Mouse (Mus musculus) midbrain, embryonic 15.5 days (tissue): Measurements from ENCODE around the gene Ptbp1. TPM values are rescaled to one million over a fixed set of nuclear protein-coding genes. Genes with fewer than 3 reads are reported as not detected.

Source experiments
- ATAC-seq: fragments of 200-750 bp; cut with Nextera tagmentation; replicated peaks from 2 replicates; pipeline ENCODE4 v1.8.0; 2017; ENCODE audit warnings: moderate TSS enrichment
- H3K27ac ChIP-seq: fragments of 300-500 bp; sonication (generic); 2 replicates; pipeline ENCODE4 v1.5.1; 2015; ENCODE audit warnings: mild to moderate bottlenecking, inconsistent platforms
- H3K27me3 ChIP-seq: fragments of 300-500 bp; sonication (generic); replicated peaks from 2 replicates; pipeline ENCODE4 v1.6.1; 2015; ENCODE audit warnings: inconsistent platforms
- H3K36me3 ChIP-seq: fragments of 300-500 bp; sonication (generic); replicated peaks from 2 replicates; pipeline ENCODE4 v1.6.1; 2015; ENCODE audit warnings: inconsistent platforms
- H3K4me1 ChIP-seq: fragments of 300-500 bp; sonication (generic); 2 replicates; pipeline ENCODE4 v1.6.1; 2015; ENCODE audit warnings: inconsistent platforms
- H3K4me2 ChIP-seq: fragments of 300-500 bp; sonication (generic); 2 replicates; pipeline ENCODE4 v1.6.1; 2015; ENCODE audit warnings: inconsistent platforms, mild to moderate bottlenecking, moderate library complexity
- H3K4me3 ChIP-seq: fragments of 300-500 bp; sonication (generic); 2 replicates; pipeline ENCODE4 v1.5.1; 2015; ENCODE audit warnings: mild to moderate bottlenecking, inconsistent platforms
- H3K9ac ChIP-seq: fragments of 300-500 bp; sonication (generic); 2 replicates; pipeline ENCODE4 v1.6.1; 2015; ENCODE audit warnings: mild to moderate bottlenecking, inconsistent platforms
- H3K9me3 ChIP-seq: fragments of 300-500 bp; sonication (generic); 2 replicates; pipeline ENCODE4 v1.6.1; 2016; ENCODE audit warnings: inconsistent platforms
- WGBS: fragments of 180-500 bp; shearing (Covaris S2); methylation state at CpG from one replicate; pipeline ENCODE4 v1.1.7; 2015; ENCODE audit warnings: mixed read lengths; 5-methylcytosine and 5-hydroxymethylcytosine counted together
- polyA plus RNA-seq: library from polyadenylated mRNA; unstranded; fragments of >200 nt; fragmentation: Nextera tagmentation; extraction: Ambion mirVana; gene quantifications from 2 replicates; pipeline ENCODE4 v1.2.1, GENCODE M21; 2015

Ptbp1 gene
- polyA plus RNA-seq, 1 experiment from 2014 or later: 72.7 TPM

GRCm38 (mm10) chr10:79862049-79862788 is 8.0 kb downstream of the Ptbp1 start:
- Histone ChIP-seq H3K36me3 (peaks cover 68% of the 10 kb centered on the region), H3K27me3 (no peaks in the 10 kb centered on the region), H3K4me1 (peaks cover 38% of the 10 kb centered on the region), H3K4me2 (no peak overlapping the region), H3K27ac (no peak overlapping the region), H3K9ac (no peak overlapping the region), H3K4me3 (no peak overlapping the region), H3K9me3 (no peaks in the 10 kb centered on the region)
- WGBS: 85% methylated on average over 23 of the region's 23 CpGs
- no peak for ATAC-seq

- ATAC-seq: no peak
- Histone ChIP-seq H3K9ac (no peak overlapping the region), H3K36me3 (peaks cover 68% of the 10 kb centered on the region), H3K27me3 (no peaks in the 10 kb centered on the region), H3K4me3 (no peak overlapping the region), H3K4me2 (no peak overlapping the region), H3K27ac (no peak overlapping the region), H3K9me3 (no peaks in the 10 kb centered on the region), H3K4me1 (peaks cover 35% of the 10 kb centered on the region)
- WGBS: 80% methylated on average over 10 of the region's 10 CpGs
These were observed 8.7 kb downstream of the Ptbp1 start for GRCm38 (mm10) chr10:79862925-79863324.

- no peaks in the 10 kb centered on the region for H3K27me3 ChIP-seq
- H3K9ac ChIP-seq: no peak overlapping the region
- no peaks in the 10 kb centered on the region for H3K9me3 ChIP-seq
- H3K4me2 ChIP-seq: no peak overlapping the region
- 57% methylated on average over 10 of the region's 10 CpGs for WGBS
- ATAC-seq: peak; percentile 15; the same call in 1 of the 2 replicates
- H3K4me3 ChIP-seq: no peak overlapping the region
- peaks cover 30% of the 10 kb centered on the region for H3K4me1 ChIP-seq
- H3K27ac ChIP-seq: 0 out of 2 replicates have a peak overlapping the region, but pooled peaks have one; percentile 43
- peaks cover 60% of the 10 kb centered on the region for H3K36me3 ChIP-seq
These were observed 10.3 kb downstream of the Ptbp1 start for GRCm38 (mm10) chr10:79864351-79865188.

- Histone ChIP-seq H3K27me3 (no peaks in the 10 kb centered on the region), H3K4me1 (peaks cover 36% of the 10 kb centered on the region), H3K9ac (no peak overlapping the region), H3K9me3 (no peaks in the 10 kb centered on the region), H3K4me3 (no peak overlapping the region), H3K36me3 (peaks cover 54% of the 10 kb centered on the region), H3K4me2 (no peak overlapping the region), H3K27ac (peak overlapping the region; percentile 43; the same call in 1 of the 2 replicates)
- WGBS: 65% methylated on average over 12 of the region's 12 CpGs
- 0 out of 2 replicates have a peak, but pooled peaks have one; percentile 11 for ATAC-seq
These were observed 11.0 kb downstream of the Ptbp1 start for GRCm38 (mm10) chr10:79865189-79865601.

- Histone ChIP-seq H3K36me3 (peaks cover 47% of the 10 kb centered on the region), H3K4me1 (peaks cover 36% of the 10 kb centered on the region), H3K9ac (no peak overlapping the region), H3K27me3 (no peaks in the 10 kb centered on the region), H3K4me3 (no peak overlapping the region), H3K4me2 (no peak overlapping the region), H3K9me3 (no peaks in the 10 kb centered on the region), H3K27ac (peak overlapping the region; percentile 43; the same call in 1 of the 2 replicates)
- 71% methylated on average over 19 of the region's 19 CpGs for WGBS
- no peak for ATAC-seq
These were observed 11.6 kb downstream of the Ptbp1 start for GRCm38 (mm10) chr10:79865801-79866295.

DNA sequence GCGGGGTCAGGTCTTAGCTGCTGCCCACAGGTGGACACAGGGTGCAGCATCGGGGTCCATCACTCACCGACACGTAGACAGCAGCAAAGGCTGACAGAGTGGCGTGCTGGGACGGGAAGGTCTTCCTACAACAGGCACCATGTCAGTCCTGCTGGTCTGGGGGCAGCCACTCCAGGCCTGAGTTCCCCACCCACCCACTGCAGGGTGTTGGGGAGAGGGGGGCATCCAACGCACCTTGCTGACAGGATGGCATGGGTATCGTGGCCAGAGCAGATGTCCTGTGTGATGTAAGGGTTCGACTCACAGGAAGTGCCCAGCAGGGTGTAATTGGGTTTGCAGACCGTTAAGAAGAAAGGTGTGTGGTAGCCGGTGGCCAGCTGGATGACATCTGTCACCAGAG is 12.4 kb downstream of the Ptbp1 start:
- peaks cover 43% of the 10 kb centered on the region for H3K4me1 ChIP-seq
- no peak overlapping the region for H3K4me2 ChIP-seq
- H3K4me3 ChIP-seq: no peak overlapping the region
- WGBS: 83% methylated on average over 11 of the region's 11 CpGs
- H3K27ac ChIP-seq: no peak overlapping the region
- no peak for ATAC-seq
- no peaks in the 10 kb centered on the region for H3K9me3 ChIP-seq
- peaks cover 39% of the 10 kb centered on the region for H3K36me3 ChIP-seq
- no peak overlapping the region for H3K9ac ChIP-seq
- no peaks in the 10 kb centered on the region for H3K27me3 ChIP-seq

DNA sequence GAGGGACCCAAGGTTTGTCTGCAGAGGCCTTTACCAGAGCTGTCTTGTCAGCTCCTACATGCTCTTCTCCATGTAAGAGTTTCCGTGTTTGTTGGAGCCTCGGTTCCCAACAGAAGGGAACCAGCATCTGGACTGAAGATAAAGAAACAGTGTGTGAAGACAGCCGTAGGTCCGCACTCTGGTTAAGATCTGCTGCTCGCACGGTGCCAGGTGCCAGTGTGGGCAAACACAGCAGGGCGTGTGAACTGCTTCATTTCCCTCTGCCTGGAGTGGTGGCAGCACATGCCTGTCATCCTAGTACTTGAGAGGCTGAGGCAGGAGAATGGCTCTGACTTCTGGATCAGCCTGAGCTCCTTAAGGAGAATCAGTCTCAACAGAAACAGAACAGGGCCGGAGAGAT is 17.6 kb downstream of the Ptbp1 start:
- Histone ChIP-seq H3K36me3 (no peaks in the 10 kb centered on the region; the same call in 1 of the 2 replicates), H3K27ac (peak overlapping the region; percentile 2; the same call in 1 of the 2 replicates)
- WGBS: 89% methylated on average over 8 of the region's 8 CpGs

GRCm38 (mm10) chr10:79872862-79873261 is 18.6 kb downstream of the Ptbp1 start:
- ATAC-seq: 0 out of 2 replicates have a peak, but pooled peaks have one; percentile 13
- peak overlapping the region; percentile 82 for H3K9ac ChIP-seq
- 38% methylated on average over 3 of the region's 3 CpGs for WGBS
- H3K27ac ChIP-seq: peak overlapping the region; percentile 95
- peak overlapping the region; percentile 83 for H3K4me2 ChIP-seq
- H3K9me3 ChIP-seq: no peaks in the 10 kb centered on the region
- no peaks in the 10 kb centered on the region for H3K36me3 ChIP-seq
- peak overlapping the region; percentile 73 for H3K4me3 ChIP-seq
- H3K27me3 ChIP-seq: no peaks in the 10 kb centered on the region
- peaks cover 48% of the 10 kb centered on the region for H3K4me1 ChIP-seq

More for the DNA sequence above, 17.6 kb downstream of the Ptbp1 start:
- H3K4me3 ChIP-seq: peak overlapping the region; percentile 73
- no peaks in the 10 kb centered on the region for H3K9me3 ChIP-seq
- no peaks in the 10 kb centered on the region for H3K27me3 ChIP-seq
- ATAC-seq: no peak
- no peak overlapping the region for H3K9ac ChIP-seq
- peak overlapping the region; percentile 83 for H3K4me2 ChIP-seq
- H3K4me1 ChIP-seq: peaks cover 54% of the 10 kb centered on the region

DNA sequence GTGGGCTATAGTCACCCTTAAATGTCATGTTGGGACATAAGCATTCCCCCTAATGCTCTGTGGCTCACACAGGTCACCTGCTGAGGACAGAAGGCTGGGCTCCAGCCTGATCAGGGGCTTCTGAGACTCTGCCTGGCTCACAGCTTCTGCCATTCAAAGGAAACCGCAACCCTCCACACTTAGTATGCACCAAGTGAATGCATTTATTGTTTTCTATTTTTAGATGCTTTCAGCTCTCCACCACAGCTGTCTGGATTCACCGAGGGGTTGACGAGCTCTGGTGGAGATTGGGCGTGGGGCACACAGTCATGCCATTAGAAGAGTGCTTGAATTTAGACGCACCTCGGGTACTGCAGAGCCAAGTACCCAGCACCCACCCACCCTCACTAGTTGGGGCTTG is 19.1 kb downstream of the Ptbp1 start:
- Histone ChIP-seq H3K9me3 (no peaks in the 10 kb centered on the region), H3K36me3 (no peaks in the 10 kb centered on the region), H3K27ac (peak overlapping the region; percentile 95), H3K4me2 (peak overlapping the region; percentile 83), H3K27me3 (no peaks in the 10 kb centered on the region), H3K9ac (peak overlapping the region; percentile 82), H3K4me3 (peak overlapping the region; percentile 73), H3K4me1 (peaks cover 48% of the 10 kb centered on the region)
- peak; percentile 10; the same call in 1 of the 2 replicates for ATAC-seq
- WGBS: 6% methylated on average over 6 of the region's 6 CpGs

DNA sequence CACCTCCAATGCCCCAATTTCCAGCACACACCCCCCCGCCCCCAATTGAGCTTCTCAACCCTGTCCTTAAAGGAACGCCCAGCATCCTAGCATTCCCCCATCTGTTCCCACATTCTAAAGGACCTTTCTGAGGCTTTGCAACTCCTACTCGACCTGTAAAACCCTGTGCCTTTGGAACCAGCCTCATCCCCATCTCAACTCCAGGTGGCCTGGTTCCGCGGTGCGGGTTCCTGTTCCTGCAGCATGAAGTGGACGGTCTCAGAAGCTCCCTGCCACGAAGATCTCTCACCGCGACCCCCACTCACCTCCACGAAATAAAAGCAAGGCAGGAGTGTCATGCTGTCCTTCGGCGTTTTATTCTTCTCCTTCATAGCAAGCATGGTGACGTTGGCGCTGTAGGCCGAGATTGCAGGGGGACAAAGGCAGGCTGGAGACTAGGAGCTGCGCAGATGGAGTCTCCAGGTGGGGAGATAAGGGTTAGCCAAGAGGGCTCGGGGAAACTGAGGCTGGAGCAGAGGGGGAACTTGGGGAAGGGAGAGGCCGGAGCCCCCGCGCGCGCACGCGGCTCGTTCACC is 19.6 kb downstream of the Ptbp1 start:
- peak; percentile 46 for ATAC-seq
- Histone ChIP-seq H3K36me3 (no peaks in the 10 kb centered on the region), H3K9ac (peak overlapping the region; percentile 82), H3K4me2 (peak overlapping the region; percentile 83), H3K9me3 (no peaks in the 10 kb centered on the region), H3K4me3 (peak overlapping the region; percentile 73), H3K27me3 (no peaks in the 10 kb centered on the region), H3K27ac (peak overlapping the region; percentile 95), H3K4me1 (peaks cover 45% of the 10 kb centered on the region)
- WGBS: 1% methylated on average over 26 of the region's 26 CpGs

- H3K9ac ChIP-seq: peak within 1 kb of the TSS; percentile 82
- WGBS: under 1% methylated on average over 48 of the region's 57 CpGs
- peak within 1 kb of the TSS; percentile 83 for H3K4me2 ChIP-seq
- ATAC-seq: peak; percentile 91
- H3K27me3 ChIP-seq: no peaks in the 10 kb centered on the region
- H3K4me3 ChIP-seq: peak within 1 kb of the TSS; percentile 73
- no peaks in the 10 kb centered on the region for H3K36me3 ChIP-seq
- H3K4me1 ChIP-seq: peaks cover 39% of the 10 kb centered on the region
- peak within 1 kb of the TSS; percentile 95 for H3K27ac ChIP-seq
- H3K9me3 ChIP-seq: no peaks in the 10 kb centered on the region
These were observed 20.1 kb downstream of the Ptbp1 start, which contains the start of the genes Prtn3 and Plppr3 for GRCm38 (mm10) chr10:79874290-79874862. TSS of gene Prtn3 (plus strand) at chr10:79874476. TSS of gene Plppr3 (minus strand) at chr10:79874634.
